In genomic region chr9:42702231-42703132, GRCm38 (mm10) we compare ENCODE assay signal across 17 mouse cellular contexts.
A peak's percentile ranks its signal among the peaks of the same experiment; 100 is the strongest.
DNase-seq lines count a peak whose midpoint lies in the region; ATAC-seq lines count a peak whose summit lies in the region.
"Had no signal": no experiment of that assay in that cellular context is flagged by ENCODE, and none has a peak within 500 bp of the region (broad histone marks: within the 10 kb centered on the region; RNA-seq: fewer than 3 reads in every experiment).

No protein-coding gene starts in this region.

- DNase-seq in heart, postnatal 10 days, result peak; percentile 42 to 49
- DNase-seq in kidney, postnatal 4 days, result peak; percentile 46 to 65
- DNase-seq in kidney, postnatal 14 days, result no peak
- DNase-seq in retina, postnatal 1 day, result peak; percentile 29
- DNase-seq in retina, embryonic 14.5 days (ENCODE audit: low spot score), result no peak
- no peak for DNase-seq in adrenal gland, adult (ENCODE audit: inconsistent age in 2 of 2, low spot score in 1 of 2)
- DNase-seq: adrenal gland, adult 8-10 months; cerebellum, adult 2 months; liver, postnatal 0 days; right cerebral cortex, postnatal 4 days had no signal

- no peaks in the 10 kb centered on the region for H3K4me1 ChIP-seq in heart, embryonic 11.5 days (ENCODE audit: control insufficient read depth, insufficient read depth, low read length)
- peaks cover 25% of the 10 kb centered on the region for H3K4me1 ChIP-seq in neural tube, embryonic 15.5 days
- H3K4me1 ChIP-seq: forebrain, embryonic 13.5 days had no signal

- no peak for ATAC-seq in heart, embryonic 11.5 days (replicated peaks; ENCODE audit: insufficient number of reproducible peaks, low FRiP score, low TSS enrichment)
- 0 out of 2 replicates have a peak, but pooled peaks have one; percentile 26 for ATAC-seq in neural tube, embryonic 15.5 days (ENCODE audit: low FRiP score)
- ATAC-seq: CD4-positive, CD25-positive, alpha-beta regulatory T cell, adult 4 months; forebrain, embryonic 13.5 days; liver, postnatal 0 days had no signal

- no peak overlapping the region for H3K9ac ChIP-seq in heart, embryonic 11.5 days (ENCODE audit: low read depth, low read length)
- H3K9ac ChIP-seq in neural tube, embryonic 15.5 days (replicated peaks), result no peak overlapping the region
- H3K9ac ChIP-seq: embryonic facial prominence, embryonic 15.5 days; forebrain, embryonic 13.5 days; liver, postnatal 0 days had no signal

- no peaks in the 10 kb centered on the region for H3K9me3 ChIP-seq in heart, embryonic 11.5 days (replicated peaks; ENCODE audit: control insufficient read depth, low read length)
- peaks cover 3% of the 10 kb centered on the region; the same call in 1 of the 2 replicates for H3K9me3 ChIP-seq in neural tube, embryonic 15.5 days (replicated peaks)
- H3K9me3 ChIP-seq: embryonic facial prominence, embryonic 15.5 days had no signal

- intact Hi-C loops in heart, postnatal 10 days (cut with DNase I), result no loop called here

- H3K4me2 ChIP-seq in heart, embryonic 11.5 days, result no peak overlapping the region
- H3K4me2 ChIP-seq in neural tube, embryonic 15.5 days, result no peak overlapping the region
- H3K4me2 ChIP-seq: embryonic facial prominence, embryonic 15.5 days; forebrain, embryonic 13.5 days had no signal

- 82% methylated on average over 11 of the region's 11 CpGs for WGBS in heart, embryonic 11.5 days (ENCODE audit: insufficient replicate concordance)
- WGBS in neural tube, embryonic 15.5 days, result 57% methylated on average over 11 of the region's 11 CpGs

- no peaks in the 10 kb centered on the region for H3K36me3 ChIP-seq in heart, embryonic 11.5 days (ENCODE audit: control insufficient read depth, insufficient read depth, low read length)
- no peaks in the 10 kb centered on the region for H3K36me3 ChIP-seq in neural tube, embryonic 15.5 days
- H3K36me3 ChIP-seq: embryonic facial prominence, embryonic 15.5 days had no signal

- H3K4me3 ChIP-seq in heart, embryonic 11.5 days (ENCODE audit: low read depth, low read length), result no peak overlapping the region
- H3K4me3 ChIP-seq in neural tube, embryonic 15.5 days (replicated peaks), result no peak overlapping the region
- H3K4me3 ChIP-seq: embryonic facial prominence, embryonic 15.5 days; forebrain, embryonic 13.5 days; layer of hippocampus, adult 2 months; megakaryocyte, embryonic 14.5 days had no signal

- no peaks in the 10 kb centered on the region for H3K27me3 ChIP-seq in heart, embryonic 11.5 days (ENCODE audit: control insufficient read depth, insufficient read depth, low read length)
- H3K27me3 ChIP-seq in neural tube, embryonic 15.5 days (replicated peaks), result no peaks in the 10 kb centered on the region
- H3K27me3 ChIP-seq: embryonic facial prominence, embryonic 15.5 days; forebrain, embryonic 13.5 days had no signal

- no peak overlapping the region for H3K27ac ChIP-seq in heart, embryonic 11.5 days (ENCODE audit: low read depth, low read length)
- H3K27ac ChIP-seq in neural tube, embryonic 15.5 days (replicated peaks), result no peak overlapping the region
- H3K27ac ChIP-seq: forebrain, embryonic 13.5 days; layer of hippocampus, adult 2 months had no signal

Comparison
In these comparisons a context has a peak if more than half of its experiments do, and no peak if none do; other contexts are left out.
1. DNase-seq: peak in heart, postnatal 10 days (2 of 2), kidney, postnatal 4 days (2 of 2) and retina, postnatal 1 day (single experiment); none in kidney, postnatal 14 days (single experiment), retina, embryonic 14.5 days (single experiment) and adrenal gland, adult (0 of 2).